Mouse (Mus musculus) kidney, postnatal 36 days (tissue): ENCODE measurements around the gene Cc2d1a.

Experiments used
- DNase-seq, 2 experiments: peaks; one replicate each; pipeline ENCODE4 v3.0.0; 2021 to 2022; ENCODE audit warnings: mixed read lengths in 2 of 2

Gene Cc2d1a

DNA sequence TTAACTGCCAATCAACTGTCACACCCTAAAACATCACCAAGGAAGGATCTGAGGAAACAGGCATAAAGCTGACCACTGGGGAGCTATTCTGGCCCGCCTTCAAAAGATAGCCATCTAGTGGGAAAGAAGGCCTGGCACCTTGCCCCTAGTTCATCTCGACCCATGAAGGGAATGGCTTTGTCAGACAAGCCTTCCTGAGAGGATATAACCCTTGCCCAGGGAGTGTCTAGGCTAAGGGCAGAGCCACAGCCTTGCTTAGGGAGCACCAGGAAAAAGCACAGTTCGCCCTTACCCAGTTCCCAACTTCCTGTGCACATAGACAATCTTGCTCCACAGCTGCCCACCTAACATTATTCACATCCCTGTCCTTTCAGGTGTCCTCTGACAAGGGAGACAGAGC is 44.1 kb downstream of the Cc2d1a start:
- DNase-seq, result peak; percentile 79 to 82

DNA sequence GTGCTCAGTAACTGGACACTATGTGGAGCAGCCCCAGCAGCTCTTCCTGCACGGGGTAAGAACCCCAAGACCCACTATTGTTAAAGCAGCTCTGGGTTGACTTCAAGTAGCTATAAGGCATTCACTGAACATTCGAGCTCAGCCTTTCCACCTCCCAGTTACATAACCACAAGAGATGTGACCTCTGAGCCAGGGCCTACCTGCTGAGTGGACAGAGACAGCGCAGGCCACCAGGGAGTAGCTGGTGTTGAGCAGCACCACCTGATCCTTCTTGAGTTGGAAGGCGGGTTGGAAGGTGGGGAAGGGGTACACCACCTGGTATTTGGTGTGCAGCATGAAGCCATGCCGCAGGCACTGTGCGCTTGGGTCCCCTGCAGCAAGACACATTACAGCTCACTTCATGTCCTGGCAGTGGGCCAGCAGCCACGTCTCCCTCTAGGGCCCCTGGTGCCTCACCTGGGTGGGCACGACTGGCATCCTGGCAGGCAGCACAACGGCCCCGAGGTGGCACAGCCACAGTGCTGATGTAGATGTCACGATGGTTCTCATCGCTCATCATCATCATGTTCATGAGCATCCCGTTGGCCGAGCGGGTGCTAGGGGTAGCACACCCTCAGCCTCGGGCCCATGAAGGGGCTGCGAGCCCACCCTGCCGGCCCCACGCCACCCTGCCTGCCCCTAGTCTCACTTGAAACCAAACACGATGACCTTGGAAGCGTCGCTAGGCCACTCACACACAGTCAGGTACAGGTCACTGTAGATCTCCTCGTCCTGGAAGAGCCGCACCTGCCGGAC is 46.1 kb downstream of the Cc2d1a start:
- DNase-seq, result peak; percentile 57 to 73

DNA sequence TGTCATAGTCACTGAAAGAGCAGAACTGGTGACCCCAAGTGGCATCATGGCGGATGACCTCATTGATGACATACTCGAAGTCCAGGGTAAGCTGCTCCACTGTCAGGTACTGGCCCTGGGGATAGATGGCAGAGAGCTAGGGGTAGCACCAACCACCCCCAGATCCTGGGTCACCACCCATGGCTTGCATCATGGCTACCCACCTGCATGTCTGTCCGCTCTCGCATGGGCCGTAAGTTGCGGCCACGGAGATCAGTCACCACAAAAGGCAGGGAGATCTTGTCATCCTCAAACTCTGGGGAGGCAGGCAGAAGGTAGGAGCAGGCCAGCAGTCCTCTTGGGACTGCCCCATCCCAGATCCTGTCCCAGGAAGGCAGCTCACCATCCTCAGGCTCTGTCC is 49.4 kb downstream of the Cc2d1a start:
- DNase-seq, result no peak

DNA sequence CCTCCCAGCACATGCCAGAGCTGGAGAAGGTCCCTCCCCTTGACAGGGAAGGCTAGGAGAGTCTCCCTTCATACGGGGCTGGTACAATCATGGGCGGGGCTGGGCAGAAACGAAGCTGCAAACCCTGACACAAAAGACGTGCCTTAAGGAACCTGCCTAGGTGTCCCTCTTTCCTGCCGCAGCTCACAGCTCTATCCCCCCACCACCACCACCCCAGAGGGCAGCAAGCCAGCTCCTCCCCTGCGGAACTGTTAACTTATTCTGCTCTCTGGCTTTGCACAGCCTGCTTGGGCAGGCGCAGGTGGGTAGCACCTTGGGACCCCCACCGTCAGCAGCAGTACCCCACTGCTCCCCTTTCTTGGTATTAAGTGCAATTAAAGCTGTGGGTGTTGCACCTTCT is 51.7 kb downstream of the Cc2d1a start:
- no peak for DNase-seq

DNA sequence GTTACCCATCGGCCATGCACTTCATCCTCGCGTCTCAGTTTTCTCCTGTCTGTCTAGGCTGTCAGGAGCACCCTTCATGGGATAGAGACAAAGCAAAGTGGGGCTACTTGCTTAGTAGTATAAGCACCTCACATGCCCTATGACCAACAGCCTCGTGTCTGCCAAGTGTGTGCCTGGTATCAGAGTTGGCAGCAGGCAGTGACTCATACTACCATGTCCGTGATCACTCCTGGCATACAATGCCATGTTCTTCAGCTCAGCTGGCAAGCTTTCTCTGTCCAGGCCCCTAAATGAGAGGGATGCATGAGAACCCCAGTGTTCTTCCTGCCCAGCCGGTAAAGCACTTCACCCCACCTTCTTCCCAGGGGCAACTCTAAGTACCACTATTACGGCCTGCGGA is 57.2 kb downstream of the Cc2d1a start:
- DNase-seq, result no peak

DNA sequence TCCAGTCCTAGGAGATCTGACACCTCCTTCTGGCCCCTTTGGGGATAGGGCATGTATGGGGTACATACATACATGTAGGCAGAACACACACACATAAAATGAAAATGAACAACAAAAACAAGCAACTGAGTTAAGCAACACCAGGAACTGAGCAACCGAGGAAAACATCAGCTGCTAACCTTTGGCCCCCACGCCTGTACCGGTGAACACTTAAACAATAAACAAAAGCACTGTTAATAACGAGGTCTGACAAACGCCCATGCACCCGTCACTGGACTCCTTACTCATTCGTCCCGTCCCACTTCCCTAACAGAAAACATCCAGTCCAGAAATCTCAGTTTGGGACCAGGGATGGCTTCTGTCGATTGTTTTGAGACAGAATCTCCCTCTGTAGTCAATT is 58.5 kb downstream of the Cc2d1a start:
- no peak for DNase-seq

DNA sequence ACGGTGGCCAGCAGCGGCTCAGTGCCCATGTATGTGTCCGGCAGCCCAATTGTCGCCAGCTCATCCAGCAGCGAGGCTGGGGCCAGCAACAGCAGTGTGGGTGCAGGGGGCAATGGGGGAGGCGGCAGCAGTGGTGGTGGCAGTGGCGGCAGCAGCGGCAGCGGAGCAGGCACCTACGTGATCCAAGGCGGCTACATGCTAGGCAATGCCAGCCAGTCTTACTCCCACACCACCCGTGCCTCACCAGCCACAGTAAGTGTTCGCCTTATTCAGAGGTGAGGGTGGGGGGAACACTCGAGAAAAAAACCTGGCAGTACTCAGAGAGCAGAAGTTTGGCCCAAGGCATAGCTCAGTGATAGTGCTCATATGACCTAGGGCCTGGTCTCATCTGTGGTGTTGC is 59.9 kb downstream of the Cc2d1a start:
- no peak for DNase-seq

DNA sequence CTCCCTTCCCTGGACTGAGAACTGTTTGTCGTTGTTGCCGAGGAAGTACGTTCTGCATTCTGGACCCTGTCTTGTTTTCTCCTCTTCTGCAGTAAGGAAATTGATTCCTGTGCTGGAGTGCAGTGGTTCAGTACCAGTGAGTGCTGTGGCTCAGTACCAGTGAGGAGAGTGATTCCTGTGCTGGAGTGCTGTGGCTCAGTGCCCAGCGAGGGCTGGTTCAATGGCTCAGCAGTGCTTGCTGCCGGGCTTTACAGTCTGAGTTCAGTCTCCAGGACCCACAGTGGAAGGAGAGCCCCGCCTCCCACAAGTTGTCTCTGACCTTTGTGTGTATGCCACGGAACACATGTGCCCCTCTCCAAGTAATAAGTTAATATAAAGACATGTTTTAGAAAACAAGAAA is 60.6 kb downstream of the Cc2d1a start:
- DNase-seq, result peak; percentile 61 to 73

DNA sequence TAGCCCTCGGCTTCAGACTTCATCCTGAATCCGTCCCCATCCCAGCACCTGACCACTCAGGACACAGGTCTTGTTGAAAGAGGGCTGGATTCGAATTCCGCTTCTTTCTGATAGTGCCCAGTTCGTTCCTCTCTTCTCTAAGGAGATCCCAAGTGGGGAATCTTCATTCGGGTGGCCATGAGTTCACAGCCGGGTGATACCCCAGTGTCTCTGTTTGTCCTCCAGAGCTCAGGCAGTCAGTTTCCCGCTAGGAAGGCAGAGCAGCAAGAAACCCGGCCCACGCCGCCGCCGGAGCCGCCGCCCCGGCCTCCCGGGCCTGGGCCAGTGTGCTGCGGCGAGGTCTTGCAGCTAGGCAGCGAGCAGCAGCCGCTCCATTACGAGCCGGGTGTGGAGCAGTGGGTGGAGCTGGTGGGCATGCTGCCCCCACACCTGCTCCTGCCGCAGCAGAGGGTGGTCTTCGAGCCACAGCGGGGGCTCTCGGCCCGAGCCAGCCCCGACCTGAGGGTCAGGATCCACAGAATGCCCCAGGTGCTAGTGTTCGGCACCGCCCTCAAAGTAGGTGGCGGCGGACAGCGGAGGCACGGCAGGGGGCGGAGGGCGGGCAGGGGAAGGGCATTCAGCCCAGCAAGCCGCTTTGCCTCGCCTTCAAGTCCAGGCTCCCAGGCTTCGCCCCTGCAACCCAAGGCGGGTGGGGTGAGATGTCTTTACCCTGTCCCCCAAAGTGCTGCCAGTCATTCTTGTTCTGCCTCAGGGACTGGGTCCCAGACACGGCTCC is 63.2 kb downstream of the Cc2d1a start:
- DNase-seq, result peak; percentile 45 to 71

DNA sequence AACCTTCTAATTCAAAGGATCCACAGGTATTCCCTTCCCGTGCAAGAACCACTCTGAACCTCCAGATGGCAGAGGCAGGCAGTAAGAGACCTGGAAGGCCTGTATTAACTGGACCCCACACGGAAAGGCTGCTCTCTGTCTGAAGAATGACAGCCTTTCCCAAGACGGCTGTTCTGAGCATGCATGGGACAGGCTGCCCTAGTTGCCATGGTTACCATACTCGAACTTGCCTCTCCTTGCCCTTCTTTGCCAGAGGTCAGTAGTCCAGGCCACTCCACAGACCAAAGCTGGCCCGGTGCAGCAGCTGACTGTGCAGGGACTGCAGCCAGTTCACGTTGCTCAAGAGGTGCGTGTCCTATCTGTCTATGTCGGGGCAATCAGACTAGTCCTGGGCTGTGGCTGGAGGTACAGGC is 63.9 kb downstream of the Cc2d1a start:
- DNase-seq, result peak; percentile 82 to 92
